Mouse (Mus musculus) kidney, postnatal 25 days (tissue): ENCODE results near the gene Dpf3.

Experiments
- DNase-seq, 2 experiments: peaks; one replicate each; pipeline ENCODE4 v3.0.0; 2021; ENCODE audit warnings: mixed read lengths in 2 of 2

The Dpf3 gene

GRCm38 (mm10) chr12:83271215-83271614 lies 216.3 kb downstream of the Dpf3 start:
- DNase-seq = peak in 1 of 2 experiments; percentile 9

- DNase-seq = peak; percentile 57 to 69
These were observed 219.0 kb downstream of the Dpf3 start for GRCm38 (mm10) chr12:83268504-83268922.

- no peak for DNase-seq
These were observed 227.0 kb downstream of the Dpf3 start for GRCm38 (mm10) chr12:83260540-83260939.

- DNase-seq = no peak
These were observed 233.1 kb downstream of the Dpf3 start for GRCm38 (mm10) chr12:83254399-83254798.

- no peak for DNase-seq
These were observed 238.4 kb downstream of the Dpf3 start for GRCm38 (mm10) chr12:83249066-83249465.

GRCm38 (mm10) chr12:83248636-83249035 lies 238.9 kb downstream of the Dpf3 start:
- DNase-seq = no peak

GRCm38 (mm10) chr12:83247669-83248068 lies 239.8 kb downstream of the Dpf3 start:
- peak; percentile 11 to 56 for DNase-seq

GRCm38 (mm10) chr12:83241022-83241421 lies 246.5 kb downstream of the Dpf3 start:
- no peak for DNase-seq

- no peak for DNase-seq
These were observed 246.9 kb downstream of the Dpf3 start for GRCm38 (mm10) chr12:83240571-83240970.

- no peak for DNase-seq
These were observed 251.7 kb downstream of the Dpf3 start for GRCm38 (mm10) chr12:83235781-83236180.

GRCm38 (mm10) chr12:83234981-83235380 lies 252.5 kb downstream of the Dpf3 start:
- no peak for DNase-seq

GRCm38 (mm10) chr12:83233651-83234050 lies 253.9 kb downstream of the Dpf3 start:
- DNase-seq = peak; percentile 24 to 53

GRCm38 (mm10) chr12:83232916-83233315 lies 254.6 kb downstream of the Dpf3 start:
- DNase-seq = no peak

- no peak for DNase-seq
These were observed 256.3 kb downstream of the Dpf3 start for GRCm38 (mm10) chr12:83231258-83231657.

- peak in 1 of 2 experiments; percentile 41 for DNase-seq
These were observed 257.8 kb downstream of the Dpf3 start for GRCm38 (mm10) chr12:83229683-83230082.

- DNase-seq = peak in 1 of 2 experiments; percentile 25
These were observed 260.5 kb downstream of the Dpf3 start for GRCm38 (mm10) chr12:83227014-83227413.

- DNase-seq = peak in 1 of 2 experiments; percentile 15
These were observed 266.6 kb downstream of the Dpf3 start for GRCm38 (mm10) chr12:83220964-83221363.

GRCm38 (mm10) chr12:83213879-83214341 lies 273.6 kb downstream of the Dpf3 start:
- peak in 1 of 2 experiments; percentile 42 for DNase-seq

GRCm38 (mm10) chr12:83211976-83212375 lies 275.5 kb downstream of the Dpf3 start:
- DNase-seq = peak in 1 of 2 experiments; percentile 26

GRCm38 (mm10) chr12:83211146-83211822 lies 276.2 kb downstream of the Dpf3 start:
- peak in 1 of 2 experiments; percentile 3 for DNase-seq

GRCm38 (mm10) chr12:83210735-83211134 lies 276.8 kb downstream of the Dpf3 start:
- DNase-seq = peak in 1 of 2 experiments; percentile 28

GRCm38 (mm10) chr12:83210294-83210693 lies 277.2 kb downstream of the Dpf3 start:
- DNase-seq = no peak

- peak in 1 of 2 experiments; percentile 25 for DNase-seq
These were observed 278.1 kb downstream of the Dpf3 start for GRCm38 (mm10) chr12:83209461-83209860.

GRCm38 (mm10) chr12:83208841-83209240 lies 278.7 kb downstream of the Dpf3 start:
- DNase-seq = no peak

- no peak for DNase-seq
These were observed 279.5 kb downstream of the Dpf3 start for GRCm38 (mm10) chr12:83208011-83208410.
